Mouse (Mus musculus) adrenal gland, postnatal 4 days (tissue): Measurements from ENCODE around the gene Mfap1a. TPM values are rescaled to one million over a fixed set of nuclear protein-coding genes. Genes with fewer than 3 reads are reported as not detected.
"Not testable (repeated sequence)": the region's sequence is repeated elsewhere in the genome, so short reads cannot be mapped to it uniquely, and the experiment has no call there.

Experiments
- DNase-seq, 2 experiments: peaks; one replicate each; pipeline ENCODE4 v3.0.0; 2021 to 2022; ENCODE audit warnings: low spot score in 2 of 2, mixed read lengths in 2 of 2
- total RNA-seq, 2 experiments: library from RNA; stranded (reverse); gene quantifications; 2 replicates each; pipeline ENCODE4 v1.2.3; 2021

The Mfap1a gene
- total RNA-seq, 2 experiments from 2014 or later = 29.0 to 32.5 TPM

- no peak for DNase-seq
These were observed 28.8 kb downstream of the Mfap1a start for GRCm38 (mm10) chr2:121477491-121478266.

GRCm38 (mm10) chr2:121475306-121475705 lies 31.2 kb downstream of the Mfap1a start:
- DNase-seq = not testable (repeated sequence)

- no peak for DNase-seq
These were observed 32.3 kb downstream of the Mfap1a start for GRCm38 (mm10) chr2:121474180-121474535.

DNA sequence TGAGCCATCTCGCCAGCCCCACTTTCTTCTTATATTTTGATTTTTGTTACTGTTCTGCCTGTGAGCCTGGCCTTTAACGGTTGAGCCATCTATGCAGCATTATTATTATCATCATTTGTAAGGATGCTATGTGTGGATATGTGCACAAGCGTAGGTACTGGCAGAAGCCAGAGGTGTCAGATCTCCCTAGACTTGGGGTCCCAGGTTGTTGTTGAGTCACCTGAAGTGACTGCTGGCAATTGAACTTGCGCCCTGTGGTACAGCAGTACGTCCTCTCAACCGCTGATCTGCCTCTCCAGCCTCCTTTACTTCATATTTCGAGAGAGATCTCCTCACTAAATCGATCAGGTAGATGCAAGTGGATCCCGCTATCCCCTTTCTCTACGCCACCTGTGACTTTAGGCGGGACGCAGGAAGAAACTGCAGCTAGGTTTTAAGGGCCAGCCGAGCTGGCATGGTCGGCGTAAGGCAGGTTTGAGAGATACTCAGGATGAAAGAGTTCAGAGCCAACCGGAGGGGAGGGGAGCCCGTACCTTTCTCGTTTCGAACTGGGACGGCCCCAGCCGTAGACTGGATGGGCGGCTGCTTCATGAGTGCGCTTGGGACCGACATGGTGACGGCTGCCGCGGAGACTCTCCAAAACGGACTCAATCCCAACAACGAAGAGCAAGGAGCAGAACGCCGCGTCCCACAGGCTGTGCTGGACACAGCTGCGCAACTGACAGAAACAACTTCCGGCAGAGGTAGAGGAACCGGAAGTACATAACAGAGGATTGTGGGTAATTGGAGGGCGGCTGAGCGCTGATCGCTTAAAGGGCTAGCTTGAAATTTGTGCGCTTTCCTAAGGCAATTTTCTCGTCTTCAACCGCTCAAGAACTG lies 32.9 kb downstream of the Mfap1a start, which contains the start of gene Mfap1b:
TSS of gene Mfap1b (minus strand) at position 767 of the 879 bp plus-strand sequence.
- peak in 1 of 2 experiments; percentile 49 for DNase-seq

DNA sequence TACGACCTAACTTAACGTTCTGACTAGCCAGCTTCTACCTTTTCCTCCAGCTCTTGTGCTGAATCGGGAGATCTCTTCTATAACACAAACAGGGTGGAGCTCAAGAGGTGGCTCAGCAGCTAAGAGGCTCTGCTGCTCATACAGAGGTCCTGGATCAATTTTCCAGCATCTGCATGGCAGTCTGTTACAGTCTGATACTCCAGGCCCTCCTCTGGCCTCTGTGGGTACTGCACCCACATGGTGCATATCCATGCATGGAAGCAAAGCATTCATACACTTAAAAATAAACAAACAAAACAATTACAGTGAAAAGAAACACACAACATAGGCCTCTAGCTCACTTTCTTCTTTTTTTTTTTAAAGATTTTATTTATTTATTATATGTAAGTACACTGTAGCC lies 33.7 kb downstream of the Mfap1a start:
- DNase-seq = not testable (repeated sequence)

DNA sequence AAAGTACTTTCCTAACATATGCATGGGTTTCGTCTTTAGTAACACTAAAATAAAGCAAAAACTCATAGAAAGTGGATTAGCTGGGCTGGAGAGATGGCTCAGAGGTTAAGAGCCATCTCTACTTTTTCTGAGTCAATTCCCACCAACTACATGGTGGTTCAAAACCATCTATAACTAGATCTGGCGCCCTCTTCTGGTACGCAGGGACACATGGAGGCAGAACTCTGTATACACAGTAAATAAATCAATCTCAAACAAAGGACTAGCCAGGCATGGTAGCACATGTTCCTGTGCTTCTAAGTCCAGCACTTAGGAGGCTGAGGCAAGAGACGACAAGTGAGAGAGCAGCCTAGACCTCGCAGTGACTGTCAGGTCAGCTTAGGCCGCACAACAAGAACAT lies 37.5 kb downstream of the Mfap1a start:
- not testable (repeated sequence) for DNase-seq

DNA sequence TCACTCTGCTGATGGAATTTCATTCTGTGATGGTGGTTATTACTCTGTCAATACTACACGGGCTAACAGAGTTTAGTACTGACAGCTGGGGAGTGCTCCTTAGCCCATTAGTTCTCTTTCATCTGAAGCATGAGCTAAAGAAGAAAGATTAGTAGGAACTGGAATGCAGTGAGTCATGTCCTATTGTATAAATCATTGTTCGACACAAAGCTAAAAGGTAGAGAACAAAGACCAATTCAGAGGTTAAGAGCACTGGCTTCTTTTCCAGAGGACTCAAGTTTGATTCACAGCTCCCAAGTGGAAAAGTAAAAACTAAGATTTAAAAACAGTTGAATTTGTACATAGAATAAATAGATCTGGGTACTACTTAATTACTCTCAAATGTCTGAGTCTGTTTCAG lies 46.4 kb downstream of the Mfap1a start:
- no peak for DNase-seq

DNA sequence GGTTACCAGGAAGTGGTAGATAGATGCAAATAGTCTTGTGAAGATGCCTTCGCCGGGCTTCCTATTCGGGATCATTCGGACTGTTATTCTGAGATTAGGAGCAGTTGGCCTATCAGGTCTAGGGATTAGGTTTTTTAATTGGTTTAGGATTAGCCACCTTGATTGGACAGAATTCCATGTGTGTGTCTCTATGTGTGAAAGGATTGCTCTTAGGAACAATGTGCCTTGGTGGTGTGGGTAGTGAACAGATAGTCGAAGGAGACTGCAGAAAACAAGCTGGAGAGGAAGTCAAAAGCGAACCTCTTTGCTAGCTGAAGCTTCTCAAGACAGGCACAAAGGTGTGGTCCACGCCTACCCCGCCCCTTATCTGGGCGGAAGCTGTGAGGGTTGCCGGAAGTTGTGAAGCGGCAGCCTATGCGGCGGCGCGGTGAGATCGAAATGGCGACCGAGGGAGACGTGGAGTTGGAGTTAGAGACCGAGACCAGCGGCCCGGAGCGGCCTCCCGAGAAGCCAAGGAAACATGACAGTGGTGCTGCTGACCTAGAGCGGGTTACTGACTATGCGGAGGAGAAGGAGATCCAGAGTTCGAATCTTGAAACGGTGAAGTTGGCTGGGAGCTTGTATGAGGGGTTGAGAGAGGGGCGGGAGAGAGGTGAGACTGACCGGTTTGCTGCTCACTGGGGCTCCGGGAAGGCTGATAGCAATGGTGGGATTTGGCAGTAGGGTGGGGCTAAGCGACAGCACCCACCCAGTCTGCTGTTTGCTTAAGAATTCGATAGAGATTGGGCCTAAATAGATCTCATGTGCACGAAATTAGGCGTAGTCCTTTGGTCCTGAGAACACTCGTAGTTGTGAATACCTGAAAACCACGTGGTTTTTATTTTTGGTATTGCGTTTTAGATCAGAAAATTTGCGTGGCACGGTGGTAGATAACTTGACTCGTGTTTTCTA lies 49.5 kb downstream of the Mfap1a start, which contains the start of gene Serinc4:
TSS of gene Serinc4 (minus strand) at position 90 of the 951 bp plus-strand sequence.
- peak; percentile 68 to 73 for DNase-seq

DNA sequence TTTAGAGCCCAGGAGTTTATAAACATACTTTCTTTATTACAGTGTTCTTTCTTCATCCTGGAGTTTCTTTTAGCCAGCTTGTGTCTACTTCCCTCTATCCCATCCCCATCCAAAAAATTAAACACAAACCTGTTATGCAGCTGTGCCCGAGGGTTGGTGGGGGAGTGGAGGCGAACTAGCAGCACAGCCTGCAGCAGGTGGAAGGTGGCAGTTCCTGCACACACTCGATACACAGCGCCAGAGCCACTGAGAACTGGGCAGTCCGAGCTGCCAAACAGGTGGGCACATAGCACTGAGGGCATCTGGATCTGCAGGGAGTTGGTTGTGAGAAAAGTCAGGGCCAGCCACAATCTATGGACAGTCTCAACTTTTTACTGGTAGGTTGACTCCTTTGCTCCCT lies 50.9 kb downstream of the Mfap1a start:
- DNase-seq = no peak

DNA sequence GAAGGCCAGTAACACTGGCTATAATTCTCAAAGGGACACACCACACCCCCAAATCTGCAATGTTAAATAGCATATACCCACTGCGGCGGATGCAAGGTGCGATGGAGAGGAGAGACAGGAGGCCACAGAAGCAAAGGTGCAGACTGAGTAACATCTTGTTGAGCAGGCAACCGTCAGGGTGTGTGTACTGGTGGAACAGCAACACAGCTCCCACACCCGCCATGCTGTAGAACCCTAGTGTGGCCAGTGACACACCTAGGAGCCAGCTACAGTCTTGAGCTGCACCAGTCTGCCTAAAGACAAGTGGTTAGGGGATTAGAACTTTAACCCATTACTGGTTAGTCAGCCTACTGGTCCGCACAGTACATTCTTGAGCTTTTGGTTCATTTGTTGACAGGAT lies 52.5 kb downstream of the Mfap1a start:
- DNase-seq = no peak

- DNase-seq = no peak
These were observed 53.5 kb downstream of the Mfap1a start, which contains the start of gene Hypk for GRCm38 (mm10) chr2:121452990-121453389. TSS of gene Hypk (plus strand) at chr2:121453290.

- no peak for DNase-seq
These were observed 54.1 kb downstream of the Mfap1a start for GRCm38 (mm10) chr2:121452361-121452760.

DNA sequence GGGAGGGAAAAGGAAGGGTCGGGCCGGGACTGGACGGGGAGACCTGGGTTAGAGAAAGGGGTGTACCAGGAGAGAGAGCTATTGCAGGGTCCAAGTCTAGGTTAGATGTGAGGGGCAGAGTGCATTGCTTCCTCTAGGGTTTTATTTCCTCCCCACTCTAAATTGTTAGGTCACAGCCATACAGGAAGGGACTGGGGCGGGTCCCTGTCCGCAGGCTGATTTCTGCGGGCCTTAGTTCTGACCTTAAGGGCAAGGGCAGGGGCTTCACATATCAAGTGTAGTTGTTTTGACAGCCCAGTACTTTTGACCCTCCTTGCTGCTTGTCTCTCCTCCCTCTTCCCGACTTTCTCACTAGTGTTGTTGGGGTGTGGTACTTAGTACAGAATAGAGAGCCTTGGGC lies 56.4 kb downstream of the Mfap1a start:
- DNase-seq = no peak

DNA sequence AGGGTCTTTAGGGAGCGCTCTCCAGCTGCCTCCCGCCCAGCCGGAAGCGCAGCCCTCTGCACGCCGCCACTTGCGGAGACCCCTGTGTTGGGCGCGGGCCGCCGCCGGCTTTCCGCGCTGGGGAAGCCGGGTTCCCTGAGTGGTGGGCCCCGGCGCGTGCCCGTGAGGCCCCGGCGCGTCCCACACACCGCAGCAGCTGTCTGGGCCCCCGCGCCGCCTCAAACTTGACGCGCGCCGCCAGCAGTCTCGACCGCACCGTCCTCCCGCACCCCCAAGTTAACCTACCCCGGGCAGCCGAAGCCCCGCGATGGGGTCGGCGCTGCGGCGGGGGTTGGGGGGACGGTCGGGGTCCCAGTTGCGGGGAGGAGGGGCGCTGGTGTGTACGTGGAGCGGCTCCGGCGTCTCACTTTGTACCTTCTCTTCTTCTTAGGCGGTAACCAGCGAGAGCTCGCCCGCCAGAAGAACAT lies 56.9 kb downstream of the Mfap1a start:
- no peak for DNase-seq

DNA sequence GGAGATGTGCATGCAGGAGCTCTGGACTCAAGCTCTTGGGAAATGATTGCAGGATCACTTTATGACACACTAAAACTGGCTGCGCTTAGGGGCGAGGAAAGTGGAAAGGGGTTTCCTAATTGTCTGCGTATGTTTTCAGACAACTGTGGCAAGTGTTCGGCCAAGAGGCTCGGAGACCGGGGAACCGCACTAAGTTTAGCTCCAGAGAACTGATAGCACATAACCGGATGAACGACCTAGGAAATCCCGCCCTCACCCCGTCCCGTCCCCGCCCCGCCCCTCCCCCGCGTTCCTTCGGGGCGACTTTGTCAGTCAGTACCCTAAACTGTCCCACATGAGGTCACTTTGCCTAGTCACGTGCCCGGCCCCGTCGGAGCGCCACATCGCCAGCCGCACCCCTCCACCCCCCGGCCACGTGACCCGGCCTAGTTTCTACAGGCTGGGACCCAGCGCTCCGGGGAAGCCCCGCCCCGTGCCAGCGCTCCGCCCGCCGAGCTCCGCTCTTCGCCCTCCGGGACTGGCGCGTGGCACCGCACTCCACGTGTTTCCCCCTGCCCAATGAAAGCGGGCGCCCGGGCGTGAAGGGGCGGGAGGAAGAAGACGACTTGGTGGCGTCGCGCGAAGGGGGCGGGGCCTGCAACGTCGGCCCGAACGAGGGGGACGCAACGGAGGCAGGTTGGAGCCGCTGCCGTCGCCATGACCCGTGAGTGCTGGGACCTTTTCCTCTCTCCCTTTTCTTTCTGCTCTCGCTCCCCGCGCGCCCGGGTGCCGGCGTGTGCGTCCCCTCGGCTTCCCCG lies 57.5 kb downstream of the Mfap1a start, which contains the start of gene Serf2:
TSS of gene Serf2 (plus strand) at position 457 of the 797 bp plus-strand sequence.
- peak; percentile 98 to 99 for DNase-seq

- no peak for DNase-seq
These were observed 58.3 kb downstream of the Mfap1a start for GRCm38 (mm10) chr2:121448136-121448535.

- no peak for DNase-seq
These were observed 59.5 kb downstream of the Mfap1a start for GRCm38 (mm10) chr2:121447006-121447405.

- DNase-seq = no peak
These were observed 60.0 kb downstream of the Mfap1a start for GRCm38 (mm10) chr2:121446506-121446905.

DNA sequence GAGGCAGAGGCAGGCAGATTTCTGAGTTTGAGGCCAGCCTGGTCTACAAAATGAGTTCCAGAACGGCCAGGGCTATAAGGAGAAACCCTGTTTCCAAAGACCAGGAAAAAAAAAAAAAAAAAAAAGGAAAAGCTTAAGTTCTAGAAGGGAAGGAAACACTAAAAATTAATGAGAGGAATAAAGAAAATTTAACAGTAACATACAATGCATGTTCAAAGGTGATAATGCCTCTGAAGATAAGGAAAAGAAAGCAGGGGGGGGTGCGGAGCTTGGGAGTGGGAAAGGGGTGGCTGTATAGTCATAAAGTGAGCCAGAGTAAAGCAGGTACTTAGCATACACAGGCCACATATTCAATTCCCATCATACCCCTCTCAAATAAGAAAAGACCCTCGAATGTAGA lies 61.3 kb downstream of the Mfap1a start:
- no peak for DNase-seq

DNA sequence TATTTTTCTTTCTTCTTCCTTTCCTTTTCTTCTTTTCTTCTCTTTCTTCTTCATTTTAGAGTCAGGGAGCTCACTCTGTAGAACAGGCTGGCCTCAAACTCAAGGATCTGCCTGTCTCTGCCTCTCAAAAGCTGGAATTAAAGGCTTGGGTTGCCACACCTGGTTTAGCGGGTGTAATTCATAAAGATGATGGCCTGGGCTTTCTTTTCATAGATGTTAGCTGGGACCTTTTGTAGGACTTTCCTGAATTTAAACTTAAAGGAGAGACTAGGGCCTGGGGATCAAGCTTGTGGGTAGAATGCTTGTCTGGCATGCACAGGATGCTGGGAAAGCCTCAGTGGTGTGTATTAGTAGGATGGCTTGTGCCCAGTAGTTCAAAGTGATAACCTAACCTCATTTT lies 62.3 kb downstream of the Mfap1a start, which contains the start of gene Ell3:
TSS of gene Ell3 (minus strand) at position 101 of the 400 bp plus-strand sequence.
- DNase-seq = no peak
